Mouse (Mus musculus) heart, adult 9 months (tissue): Measurements from ENCODE around the gene Exoc7.

Experiments used
- DNase-seq, 2 experiments: peaks; one replicate each; pipeline ENCODE4 v3.0.0; 2022; ENCODE audit warnings: low spot score in 2 of 2

The Exoc7 gene

DNA sequence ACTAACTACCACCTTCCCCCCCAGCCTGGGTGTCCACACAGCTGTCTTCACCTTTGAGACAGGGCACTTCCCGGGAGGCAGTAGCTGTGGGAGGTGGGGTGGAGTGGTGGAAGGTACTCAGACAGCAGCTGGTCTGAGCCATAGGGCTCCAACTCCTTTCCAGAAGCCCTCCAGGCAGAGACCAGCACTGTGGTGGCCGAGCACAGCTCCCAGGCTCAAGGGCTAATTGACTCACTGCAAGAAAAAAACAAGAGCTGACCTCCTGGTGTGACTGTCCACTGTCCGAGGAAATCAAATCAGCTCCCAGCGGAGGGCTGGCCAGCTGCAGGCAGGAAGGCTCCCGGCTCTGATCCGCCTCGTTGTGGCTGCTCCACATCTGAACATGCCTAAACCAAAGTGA lies 67.2 kb downstream of the Exoc7 start:
- no peak for DNase-seq
